Mouse (Mus musculus) thymus, adult 18-20 months (tissue): ENCODE data around the gene Hpf1.

ENCODE experiments used
- DNase-seq, 2 experiments: peaks; one replicate each; pipeline ENCODE4 v3.0.0; 2022; ENCODE audit warnings: mixed read lengths in 2 of 2

The Hpf1 gene

DNA sequence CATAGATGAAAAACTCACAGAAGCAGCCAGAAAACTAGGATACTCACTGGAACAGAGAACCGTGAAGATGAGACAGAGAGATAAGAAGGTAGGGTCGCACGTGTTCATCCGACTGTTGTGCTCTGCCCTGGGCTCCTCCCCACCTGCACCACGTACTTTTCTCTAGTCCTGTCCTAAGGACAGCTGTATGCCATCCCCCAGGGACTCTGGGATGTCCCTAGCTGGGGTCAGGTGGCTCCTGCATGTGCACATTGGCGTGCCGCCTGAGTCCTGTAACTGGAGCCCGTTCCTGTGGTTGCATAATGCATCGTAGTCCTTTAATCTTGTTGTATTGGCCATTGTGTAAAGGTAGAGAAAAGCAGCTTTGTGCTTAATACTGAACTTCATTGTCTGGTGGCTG, 9.9 kb downstream of the Hpf1 start:
- no peak for DNase-seq

DNA sequence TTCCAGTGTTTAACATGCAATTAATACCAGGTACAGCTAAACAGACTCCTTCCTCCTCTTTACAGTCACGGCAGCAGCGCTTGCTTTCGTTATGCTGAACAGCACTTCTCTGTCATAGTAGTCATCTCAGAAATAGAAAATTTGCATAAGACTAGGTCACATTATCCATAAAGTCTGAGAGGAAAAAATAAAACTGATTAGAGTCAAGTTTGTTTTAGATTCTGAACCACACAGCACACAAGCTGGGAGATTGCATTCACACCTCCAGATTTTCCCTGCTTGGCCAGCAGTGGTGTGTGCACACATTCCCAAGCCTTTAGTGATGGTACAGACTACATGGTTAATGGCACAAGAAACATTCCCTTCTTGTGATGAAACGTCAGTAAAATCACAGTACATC, 21.9 kb downstream of the Hpf1 start:
- DNase-seq, result no peak

DNA sequence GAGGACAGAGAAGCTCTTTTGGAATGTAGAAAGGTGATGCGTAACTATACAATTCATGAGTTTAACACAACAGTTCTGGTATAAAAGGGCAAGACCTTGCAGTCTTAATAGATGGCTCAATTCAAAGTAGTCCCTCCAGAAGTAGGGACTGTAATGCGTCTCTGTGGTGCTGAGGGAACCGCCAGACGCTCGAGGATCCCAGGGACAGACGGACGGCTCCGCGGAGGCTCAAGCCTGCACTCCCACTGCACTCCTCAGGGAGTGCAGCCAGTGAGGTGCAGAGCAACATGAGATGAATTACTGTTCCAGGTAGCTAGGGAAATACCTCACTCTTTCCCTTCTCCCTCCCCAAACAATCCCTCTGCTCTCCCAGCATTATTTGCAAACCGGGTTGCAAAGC, 22.3 kb downstream of the Hpf1 start:
- DNase-seq, result no peak

DNA sequence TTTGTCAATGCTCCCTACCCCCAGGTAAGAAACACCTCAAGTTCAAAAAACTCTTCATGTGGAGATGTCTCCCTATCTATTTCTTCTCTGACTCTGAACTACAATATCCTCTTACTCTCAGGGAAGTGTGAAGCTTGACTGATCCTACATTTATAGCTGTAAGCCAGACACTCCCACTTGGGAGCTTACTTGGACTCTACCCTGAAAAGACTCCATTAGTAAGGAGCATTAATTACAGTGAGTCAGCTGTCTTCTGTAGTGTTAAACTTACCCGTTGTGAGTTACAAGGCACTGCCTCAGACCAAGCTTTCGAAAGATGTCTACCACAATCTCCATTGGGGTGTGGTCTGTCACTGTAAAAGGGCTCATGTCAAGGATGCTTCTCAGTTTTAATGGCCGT, 28.9 kb downstream of the Hpf1 start:
- DNase-seq, result no peak

DNA sequence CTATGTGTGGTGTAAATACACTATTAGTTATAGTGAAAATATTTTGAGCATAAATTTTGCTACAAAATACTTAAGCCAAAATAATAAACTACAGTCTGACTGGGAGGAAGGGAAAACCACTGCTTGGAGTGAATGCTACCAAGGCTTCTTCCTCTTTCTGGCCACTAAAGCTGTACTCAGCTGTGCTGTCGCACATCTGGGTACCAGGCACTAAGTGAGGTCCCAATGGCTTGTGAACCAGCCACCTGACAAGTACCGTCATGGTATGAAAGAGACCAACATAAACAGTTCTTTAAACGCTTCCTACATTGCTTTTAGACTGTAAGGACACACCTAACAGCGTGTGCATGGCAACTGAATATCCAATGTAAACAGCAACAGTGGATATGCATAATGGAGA, 30.0 kb downstream of the Hpf1 start:
- DNase-seq, result no peak

GRCm38 (mm10) chr8:60933617-60934016, 43.4 kb downstream of the Hpf1 start:
- DNase-seq, result no peak

GRCm38 (mm10) chr8:60938717-60939424, 48.7 kb downstream of the Hpf1 start:
- DNase-seq, result no peak

GRCm38 (mm10) chr8:60942867-60943266, 52.6 kb downstream of the Hpf1 start:
- no peak for DNase-seq

DNA sequence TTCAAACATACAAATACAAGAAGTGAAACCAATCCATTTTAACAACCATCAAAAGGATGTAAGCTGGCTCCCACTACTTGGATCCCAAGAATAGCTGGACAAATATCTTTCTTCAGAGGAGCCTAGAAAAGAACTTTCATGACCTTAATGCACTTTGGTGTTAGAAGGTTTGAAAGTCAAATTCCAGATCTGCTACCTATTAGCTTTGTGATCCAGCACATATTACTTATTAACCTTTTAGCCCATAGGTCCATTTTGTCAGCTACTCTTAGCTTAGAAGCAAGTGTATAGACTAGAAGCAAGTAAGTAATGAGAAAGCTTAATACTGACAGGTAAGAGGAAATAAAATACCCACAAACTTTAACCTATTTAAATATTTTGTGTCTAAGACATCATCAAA, 57.3 kb downstream of the Hpf1 start:
- no peak for DNase-seq

DNA sequence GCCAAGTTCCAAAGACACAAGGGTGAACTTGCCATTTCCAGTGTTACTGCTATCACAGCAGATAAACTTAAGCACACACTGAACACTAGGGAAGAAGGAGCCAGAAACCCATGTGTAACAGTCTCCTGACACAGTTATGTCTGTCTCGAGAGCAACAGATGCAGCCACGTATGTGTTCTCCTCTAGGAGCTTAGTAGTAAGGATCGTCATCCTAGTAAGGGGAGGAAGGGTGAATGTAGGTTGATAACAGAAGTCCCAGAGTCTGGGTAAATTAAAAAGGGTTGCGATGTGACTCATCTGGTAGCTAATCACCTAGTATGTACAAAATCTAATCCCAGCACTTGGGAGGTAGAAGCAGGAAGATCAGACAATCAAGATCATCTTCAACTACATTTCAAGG, 59.6 kb downstream of the Hpf1 start:
- DNase-seq, result no peak

DNA sequence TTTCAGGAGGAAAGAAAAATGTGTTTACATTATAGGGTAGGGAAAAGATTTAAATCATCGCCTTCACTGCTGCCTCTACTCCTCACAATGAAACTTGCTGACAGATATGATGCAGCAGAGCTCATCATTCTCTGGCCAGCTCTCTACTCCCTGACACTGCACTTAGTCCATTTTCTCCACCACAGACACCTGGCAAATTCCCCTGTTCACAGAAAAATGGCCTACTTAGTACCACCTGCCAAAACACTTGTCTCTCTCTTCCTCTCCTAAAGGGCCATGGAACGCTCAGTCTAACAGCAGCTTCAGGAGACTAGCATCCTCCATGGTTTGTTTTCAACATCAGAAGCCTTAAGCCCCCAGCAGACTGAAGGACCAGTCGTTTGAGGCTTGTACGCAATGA, 61.1 kb downstream of the Hpf1 start:
- DNase-seq, result no peak

DNA sequence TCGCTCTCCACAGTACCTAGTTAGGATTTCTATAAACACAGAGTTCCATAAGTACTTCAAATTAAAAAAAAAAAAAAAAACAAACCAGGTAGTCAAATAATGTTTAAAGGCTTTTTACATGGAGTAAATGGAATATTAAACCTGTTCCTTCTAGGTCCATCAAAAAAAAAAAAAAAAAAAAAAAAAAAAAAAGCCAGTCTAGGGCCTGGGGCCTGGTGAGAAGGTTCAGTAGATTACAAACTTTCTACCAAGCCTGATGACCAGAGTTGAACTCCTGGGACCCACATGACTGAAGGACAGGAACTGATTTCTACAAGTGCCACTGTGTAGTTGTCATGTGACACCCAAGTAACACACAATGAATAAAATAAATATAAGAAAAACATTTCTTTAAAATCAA, 61.5 kb downstream of the Hpf1 start:
- no peak for DNase-seq

- DNase-seq, result no peak
Observed at GRCm38 (mm10) chr8:60952803-60953202, 62.6 kb downstream of the Hpf1 start.

DNA sequence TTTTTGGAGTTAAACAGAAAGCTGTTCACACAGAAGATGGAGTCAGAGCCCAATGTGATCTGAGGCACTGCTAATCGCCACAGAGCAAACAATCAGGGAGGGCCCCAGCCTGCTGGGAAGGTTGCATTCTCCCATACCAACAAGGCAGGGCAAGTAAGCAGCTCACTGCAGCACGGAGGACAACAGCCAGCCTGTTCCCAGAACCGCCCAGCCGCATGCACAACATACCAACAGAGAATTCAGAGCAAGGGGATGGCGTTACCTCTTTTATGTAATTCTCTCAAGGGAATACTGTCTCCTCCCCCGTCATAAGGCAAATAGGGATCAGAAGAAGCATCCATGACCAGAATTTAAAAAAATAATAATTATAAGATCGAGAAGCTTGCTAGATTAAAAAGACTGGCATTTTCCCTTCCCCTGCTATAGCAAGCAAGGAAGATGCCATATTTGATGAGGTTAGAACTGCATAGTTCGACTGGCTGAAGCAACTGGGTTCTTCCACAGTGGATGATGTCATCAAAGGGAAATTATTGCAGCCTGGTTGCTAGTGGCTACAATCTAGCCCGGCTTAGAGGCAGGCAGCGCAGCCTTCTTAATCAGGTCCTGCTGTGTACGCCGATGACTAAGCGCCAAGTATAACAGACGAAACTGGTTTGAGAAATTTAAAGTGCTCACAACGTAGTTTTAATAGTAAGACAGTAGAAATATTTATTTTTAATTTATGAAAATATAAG, 64.2 kb downstream of the Hpf1 start:
- no peak for DNase-seq

DNA sequence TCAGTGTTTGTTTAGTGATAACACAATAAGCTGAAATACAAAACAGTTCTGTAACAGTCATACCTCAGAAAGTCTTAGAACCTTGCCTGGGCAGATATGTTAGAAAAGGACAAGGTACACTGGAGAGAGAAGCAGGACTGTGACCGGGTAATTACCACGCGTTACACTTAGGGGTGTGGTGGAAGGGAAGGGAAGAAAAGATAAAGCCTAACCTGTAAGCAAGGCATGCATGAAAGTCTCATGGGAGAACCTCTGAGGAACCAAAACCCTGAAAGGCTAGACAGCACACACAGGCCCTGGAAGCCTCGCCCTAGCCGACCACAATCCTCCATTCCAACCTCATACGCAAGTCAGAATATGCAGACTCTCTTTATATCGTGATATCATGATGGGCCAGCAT, 66.6 kb downstream of the Hpf1 start:
- no peak for DNase-seq
